14 mouse cellular contexts compared by ENCODE assay signal in the genomic region with DNA sequence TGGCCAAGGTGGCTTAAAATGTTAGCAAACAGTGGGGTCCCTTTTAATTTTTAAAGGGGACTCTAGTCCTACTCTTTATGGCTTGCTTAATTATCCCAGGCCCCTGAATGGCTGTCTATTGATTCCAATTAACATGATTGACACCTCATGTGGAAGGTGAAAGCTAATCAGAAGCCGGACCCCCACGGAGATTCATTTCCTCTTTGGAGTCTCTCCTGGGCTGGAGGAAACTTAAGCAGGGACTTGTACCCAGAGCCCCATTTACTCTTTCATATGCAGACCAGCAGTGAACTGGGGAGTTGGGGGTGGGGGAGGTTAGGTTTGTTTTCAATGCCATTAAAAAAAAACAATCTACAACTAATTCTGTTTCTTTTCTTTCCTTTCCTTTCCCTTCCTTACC.
"Had no signal": no experiment of that assay in that cellular context is flagged by ENCODE, and none has a peak within 500 bp of the region (broad histone marks: within the 10 kb centered on the region; RNA-seq: fewer than 3 reads in every experiment).

No protein-coding gene starts in this region.

- ATAC-seq: liver, embryonic 12.5 days had no signal

- DNase-seq: kidney, postnatal 10 days; layer of hippocampus, postnatal 36 days; lung, embryonic 14.5 days; lung, postnatal 10 days; lung, postnatal 4 days; midbrain, embryonic 14.5 days; thymus, adult 18-20 months; thymus, postnatal 14 days had no signal

- H3K27ac ChIP-seq: limb, embryonic 15.5 days; liver, embryonic 12.5 days; midbrain, embryonic 10.5 days; neural tube, embryonic 15.5 days; stomach, postnatal 0 days had no signal

- H3K9me3 ChIP-seq: limb, embryonic 15.5 days; liver, embryonic 12.5 days; midbrain, embryonic 10.5 days; neural tube, embryonic 15.5 days had no signal

- H3K4me2 ChIP-seq: limb, embryonic 15.5 days; liver, embryonic 12.5 days; lung, embryonic 14.5 days; neural tube, embryonic 15.5 days had no signal

- H3K27me3 ChIP-seq: limb, embryonic 15.5 days; liver, embryonic 12.5 days had no signal

- H3K4me1 ChIP-seq: liver, embryonic 12.5 days had no signal

- H3K36me3 ChIP-seq: limb, embryonic 15.5 days; liver, embryonic 12.5 days; midbrain, embryonic 10.5 days; neural tube, embryonic 15.5 days had no signal

- H3K4me3 ChIP-seq: limb, embryonic 15.5 days; liver, embryonic 12.5 days; midbrain, embryonic 10.5 days; myocyte; neural tube, embryonic 15.5 days had no signal

- H3K9ac ChIP-seq: limb, embryonic 15.5 days; liver, embryonic 12.5 days; lung, embryonic 14.5 days; neural tube, embryonic 15.5 days had no signal
